In the genomic region with DNA sequence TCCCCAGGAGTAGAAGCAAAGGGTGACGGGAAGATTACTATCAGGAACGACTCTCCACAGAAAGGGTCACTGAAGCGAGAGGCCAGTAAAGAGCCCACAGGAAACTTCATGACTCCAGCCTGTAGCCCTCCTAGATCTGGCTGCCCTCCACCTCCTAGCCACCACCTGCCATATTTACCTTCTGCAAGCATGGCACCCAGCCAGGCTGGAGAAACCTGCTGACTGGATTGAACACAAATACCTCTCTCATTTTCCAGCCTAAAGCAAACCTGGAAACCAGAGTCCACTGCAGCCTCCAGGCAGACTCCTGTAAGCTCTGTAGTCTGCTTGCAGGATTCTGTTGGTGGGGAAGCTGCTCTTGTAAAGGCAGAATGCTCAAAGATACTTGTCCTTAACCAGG, we compare ENCODE assay signal across 11 mouse cellular contexts.
DNase-seq lines count a peak whose midpoint lies in the region; ATAC-seq lines count a peak whose summit lies in the region.
"Had no signal": no experiment of that assay in that cellular context is flagged by ENCODE, and none has a peak within 500 bp of the region (broad histone marks: within the 10 kb centered on the region; RNA-seq: fewer than 3 reads in every experiment).

No protein-coding gene starts in this region.

- 45% methylated on average over 3 of the region's 3 CpGs for WGBS in lung, embryonic 15.5 days

- no peaks in the 10 kb centered on the region for H3K27me3 ChIP-seq in lung, embryonic 15.5 days
- H3K27me3 ChIP-seq: embryonic facial prominence, embryonic 15.5 days; neural tube, embryonic 12.5 days had no signal

- H3K4me1 ChIP-seq in lung, embryonic 15.5 days = peaks cover 6% of the 10 kb centered on the region; the same call in 1 of the 2 replicates
- H3K4me1 ChIP-seq: hindbrain, embryonic 10.5 days; neural tube, embryonic 12.5 days had no signal

- H3K36me3 ChIP-seq in lung, embryonic 15.5 days = no peaks in the 10 kb centered on the region
- H3K36me3 ChIP-seq: embryonic facial prominence, embryonic 15.5 days; hindbrain, embryonic 10.5 days; neural tube, embryonic 12.5 days had no signal

- DNase-seq in lung, postnatal 10 days = no peak
- DNase-seq in cerebellum, adult 9-11 months = peak; percentile 93
- DNase-seq in kidney, postnatal 14 days = peak; percentile 31
- DNase-seq in lung, postnatal 36 days = peak; percentile 13
- no peak for DNase-seq in testis, postnatal 14 days (ENCODE audit: low spot score)
- no peak for DNase-seq in embryo, embryonic 11 days
- DNase-seq in adipocyte (ENCODE audit: low spot score) = no peak

- H3K4me2 ChIP-seq in lung, embryonic 15.5 days = no peak overlapping the region
- H3K4me2 ChIP-seq: embryonic facial prominence, embryonic 15.5 days; neural tube, embryonic 12.5 days had no signal

- H3K27ac ChIP-seq in lung, embryonic 15.5 days = 0 out of 2 replicates have a peak overlapping the region, but pooled peaks have one; percentile 29
- H3K27ac ChIP-seq: embryonic facial prominence, embryonic 15.5 days; hindbrain, embryonic 10.5 days; neural tube, embryonic 12.5 days had no signal

- no peak for ATAC-seq in lung, embryonic 15.5 days (ENCODE audit: borderline replicate concordance, extremely low read depth, low FRiP score, low TSS enrichment)

- no peak overlapping the region for H3K9ac ChIP-seq in lung, embryonic 15.5 days
- H3K9ac ChIP-seq: embryonic facial prominence, embryonic 15.5 days; neural tube, embryonic 12.5 days had no signal

- H3K9me3 ChIP-seq in lung, embryonic 15.5 days = no peaks in the 10 kb centered on the region
- H3K9me3 ChIP-seq: embryonic facial prominence, embryonic 15.5 days; hindbrain, embryonic 10.5 days; neural tube, embryonic 12.5 days had no signal

- no peak overlapping the region for H3K4me3 ChIP-seq in lung, embryonic 15.5 days
- H3K4me3 ChIP-seq: embryonic facial prominence, embryonic 15.5 days; hindbrain, embryonic 10.5 days; neural tube, embryonic 12.5 days had no signal

Comparison
In these comparisons a context has a peak if more than half of its experiments do, and no peak if none do; other contexts are left out.
1. DNase-seq: peak in cerebellum, adult 9-11 months (single experiment), kidney, postnatal 14 days (single experiment) and lung, postnatal 36 days (single experiment); none in lung, postnatal 10 days (single experiment), testis, postnatal 14 days (single experiment), embryo, embryonic 11 days (single experiment) and adipocyte (single experiment).